Mouse (Mus musculus) CH12.LX (cell line): Measurements from ENCODE around the gene Zfp846.

Experiments used
- CTCF ChIP-seq, 2 experiments: IDR thresholded peaks in 1 of 2; conservative IDR thresholded peaks in 1 of 2; 2 replicates each; pipeline ENCODE4 v1.5.1; 2011 to 2012; ENCODE audit warnings: low read depth in 2 of 2, low read length in 2 of 2, improper control_type of control experiment in 1 of 2, inconsistent platforms in 1 of 2, mild to moderate bottlenecking in 1 of 2, moderate library complexity in 1 of 2
- E2F4 ChIP-seq: IDR thresholded peaks from 2 replicates; pipeline ENCODE4 v1.6.1; 2011; ENCODE audit warnings: low read depth, low read length, improper control_type of control experiment; ENCODE audit not compliant: insufficient replicate concordance
- MEF2A ChIP-seq: IDR thresholded peaks from 2 replicates; pipeline ENCODE4 v1.6.1; 2014; ENCODE audit warnings: low read depth, mild to moderate bottlenecking, inconsistent platforms, low read length, improper control_type of control experiment, borderline replicate concordance
- POLR2A ChIP-seq: IDR thresholded peaks from 2 replicates; pipeline ENCODE4 v1.6.1; 2011; ENCODE audit warnings: low read depth, mild to moderate bottlenecking, improper control_type of control experiment, low read length
- SMC3 ChIP-seq: IDR thresholded peaks from 2 replicates; pipeline ENCODE4 v1.6.1; 2011; ENCODE audit warnings: low read depth, low read length, improper control_type of control experiment

DNA sequence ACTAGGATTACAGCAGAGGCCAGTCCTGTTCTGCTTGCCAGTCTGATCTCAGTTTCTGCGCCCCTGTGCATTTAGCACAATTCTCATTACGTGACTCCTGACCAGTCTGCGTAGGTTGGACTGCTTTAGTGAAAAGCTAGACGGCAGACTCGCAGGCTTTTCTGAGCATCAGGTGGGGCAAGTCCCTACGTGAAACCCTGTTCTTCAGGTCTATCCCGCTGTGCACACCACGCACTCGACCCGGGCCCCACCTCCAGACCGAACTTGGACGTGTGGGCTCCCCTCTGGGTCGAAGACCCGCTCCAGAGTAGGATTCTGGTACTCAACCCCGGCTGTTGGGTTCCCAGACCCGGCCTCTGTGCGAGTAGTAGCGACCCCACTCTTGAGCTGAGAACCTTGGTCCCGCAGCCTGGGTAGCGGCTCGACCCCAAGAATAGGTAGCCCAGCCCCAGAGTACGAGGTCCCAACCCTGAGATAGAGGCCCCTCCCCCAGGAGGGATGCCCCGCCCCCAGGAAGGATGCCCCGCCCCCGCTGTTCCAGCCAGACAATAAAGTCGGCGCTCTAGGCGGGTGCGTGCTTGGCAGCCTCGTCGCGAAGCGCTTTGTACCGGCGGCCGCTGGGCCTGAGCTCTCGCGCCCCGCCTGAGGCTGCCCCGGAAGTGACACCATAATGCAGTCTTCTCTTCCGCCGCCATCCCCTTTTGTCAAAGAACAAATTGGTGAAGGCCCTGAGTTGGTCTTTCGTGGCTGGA is 36.8 kb upstream of the Zfp846 start:
- no peak for TF ChIP-seq SMC3
- no peak for TF ChIP-seq E2F4
- TF ChIP-seq POLR2A: no peak
- TF ChIP-seq MEF2A: no peak
- no peak for TF ChIP-seq CTCF (conservative IDR thresholded peaks at IDR 0.05 in 1 of 2, IDR thresholded peaks at IDR 0.05 in 1 of 2; ENCODE audit: low read depth in 2 of 2, low read length in 2 of 2)
